Mouse (Mus musculus): ENCODE results near the gene Zfp972. TPM values are rescaled to one million over a fixed set of nuclear protein-coding genes. Genes with fewer than 3 reads are reported as not detected.

Gene Zfp972
- 0.66 TPM in 1 of 2 replicates, not detected in the other for polyA plus RNA-seq (2012; rRNA removed)

GRCm38 (mm10) chr2:177925563-177926103, at the start of gene Zfp972:
TSS of gene Zfp972 (minus strand) at chr2:177925613.

GRCm38 (mm10) chr2:177957145-177957544, 31.7 kb upstream of the Zfp972 start, which contains the start of gene Gm14326:
TSS of gene Gm14326 (minus strand) at chr2:177957297.

GRCm38 (mm10) chr2:177897046-177897578, 28.3 kb downstream of the Zfp972 start, which contains the start of gene Gm14327:
TSS of gene Gm14327 (plus strand) at chr2:177897096.

Other genes starting within 250 kb of the Zfp972 start
- gene Gm14322, start 166.3 kb downstream of the Zfp972 start, polyA plus RNA-seq (2012; rRNA removed) = 0.51 TPM in 1 of 2 replicates, not detected in the other
- 2.1 and 5.6 TPM in 2 replicates for gene Gm14325, start 85.3 kb downstream of the Zfp972 start, polyA plus RNA-seq (2012; rRNA removed)
- 0.13 and 0.41 TPM in 2 replicates for gene Gm14327, start 28.5 kb downstream of the Zfp972 start, polyA plus RNA-seq (2012; rRNA removed)
- gene Gm14326, start 31.7 kb upstream of the Zfp972 start, polyA plus RNA-seq (2012; rRNA removed) = 1.7 and 1.9 TPM in 2 replicates
- gene Zfp971, start 97.7 kb upstream of the Zfp972 start, polyA plus RNA-seq (2012; rRNA removed) = 0.69 and 0.87 TPM in 2 replicates
- gene Zfp931, start 152.9 kb upstream of the Zfp972 start, polyA plus RNA-seq (2012; rRNA removed) = 0.86 and 0.88 TPM in 2 replicates
- gene Phactr3, start 193.4 kb upstream of the Zfp972 start, polyA plus RNA-seq (2012; rRNA removed) = 0.38 and 0.59 TPM in 2 replicates

All from ovary, adult 2 months (tissue).